Mouse (Mus musculus): ENCODE data around the gene Grap2. TPM values are rescaled to one million over a fixed set of nuclear protein-coding genes. Genes with fewer than 3 reads are reported as not detected.

The Grap2 gene
- polyA plus RNA-seq, 1 experiment from 2014 or later, result 2.6 TPM

DNA sequence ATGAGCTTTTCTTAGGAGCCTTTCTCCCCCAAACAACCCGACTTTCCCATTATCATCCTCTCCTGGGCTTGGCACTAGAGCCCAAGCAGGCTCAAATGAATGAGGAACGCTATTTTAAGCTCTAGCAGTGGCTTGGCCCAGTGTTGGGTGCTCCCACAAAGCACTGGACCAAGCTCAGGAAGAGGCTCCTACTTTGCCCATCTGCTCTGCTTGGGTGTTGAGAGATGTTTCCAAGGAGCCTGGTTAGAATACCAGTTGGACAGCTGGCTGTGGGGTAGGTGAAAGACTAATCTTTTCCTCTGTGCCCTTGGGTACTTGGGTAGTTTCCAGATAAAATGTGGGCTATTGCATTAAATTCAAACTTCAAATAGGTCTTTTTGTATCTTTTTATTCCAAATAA, 100.4 kb downstream of the Grap2 start:
- no peak overlapping the region; the same call in 1 of the 2 replicates for H3K4me2 ChIP-seq
- H3K9me3 ChIP-seq (replicated peaks), result no peaks in the 10 kb centered on the region
- no peak overlapping the region for H3K9ac ChIP-seq
- 24% methylated on average over 2 of the region's 2 CpGs for WGBS
- H3K27me3 ChIP-seq, result peaks cover 30% of the 10 kb centered on the region
- no peak overlapping the region for H3K27ac ChIP-seq
- no peak for ATAC-seq (replicated peaks; ENCODE audit: insufficient number of reproducible peaks, insufficient read depth, low FRiP score, low read depth)
- no peaks in the 10 kb centered on the region for H3K36me3 ChIP-seq
- peaks cover 17% of the 10 kb centered on the region for H3K4me1 ChIP-seq (replicated peaks)
- H3K4me3 ChIP-seq, result no peak overlapping the region

DNA sequence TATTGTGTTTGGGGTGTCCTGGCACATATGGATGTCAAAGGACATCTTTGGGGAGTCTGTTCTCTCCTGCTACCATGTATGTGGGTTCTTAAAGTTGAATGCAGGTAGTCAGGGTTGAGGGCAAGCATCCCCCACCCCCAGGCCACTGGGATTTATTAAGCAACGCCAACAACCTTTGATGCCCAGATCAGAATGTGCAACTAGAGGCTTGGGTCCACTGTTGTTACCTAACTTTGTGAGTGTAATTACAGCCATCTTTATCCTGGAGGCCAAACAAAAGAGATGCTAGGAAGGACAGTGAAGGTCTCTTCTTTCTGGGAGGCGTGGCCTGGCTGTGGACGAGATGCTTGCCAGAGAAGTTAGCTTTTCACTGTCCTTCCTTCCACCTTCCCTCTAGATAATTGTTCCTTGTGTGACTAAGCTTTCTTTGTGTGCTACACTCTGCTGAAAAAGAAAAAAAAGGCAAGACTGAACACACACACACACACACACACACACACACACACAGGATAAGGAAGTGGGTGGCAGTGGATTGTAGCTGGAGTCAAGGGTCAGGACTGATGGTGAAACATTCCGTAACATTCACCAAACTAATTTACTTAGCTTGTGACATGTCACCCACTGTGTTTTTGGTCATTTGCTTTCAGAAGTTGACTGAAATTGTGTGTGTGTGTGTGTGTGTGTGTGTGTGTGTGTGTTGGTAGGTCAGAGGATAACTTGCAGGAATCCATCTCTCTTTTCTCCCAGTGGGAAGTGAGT, 101.1 kb downstream of the Grap2 start:
- no peak for ATAC-seq (replicated peaks; ENCODE audit: insufficient number of reproducible peaks, insufficient read depth, low FRiP score, low read depth)
- WGBS, result 79% methylated on average over 4 of the region's 4 CpGs
- Histone ChIP-seq H3K4me3 (no peak overlapping the region), H3K4me2 (no peak overlapping the region), H3K9me3 (replicated peaks) (no peaks in the 10 kb centered on the region), H3K27ac (no peak overlapping the region), H3K27me3 (peaks cover 30% of the 10 kb centered on the region), H3K36me3 (no peaks in the 10 kb centered on the region), H3K9ac (no peak overlapping the region), H3K4me1 (replicated peaks) (peaks cover 17% of the 10 kb centered on the region)

DNA sequence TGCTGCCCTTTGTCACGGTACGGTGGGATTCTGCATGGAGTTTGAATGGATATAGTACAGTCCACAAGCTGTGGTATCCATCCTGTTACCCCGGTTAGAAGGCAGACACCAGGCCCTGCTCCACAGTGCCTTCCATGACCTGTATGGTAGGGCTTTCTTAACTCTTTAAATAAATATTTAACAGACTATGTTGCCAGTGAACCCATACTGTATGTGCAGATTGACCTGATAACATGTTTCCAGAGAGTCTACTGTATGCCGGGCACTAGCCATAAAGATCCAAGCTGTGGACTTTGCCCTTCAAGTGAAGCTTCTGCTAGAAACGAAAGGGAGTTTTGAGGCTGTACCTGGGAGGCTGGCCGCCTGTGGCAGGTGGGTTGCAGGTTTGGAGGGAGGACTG, 102.3 kb downstream of the Grap2 start:
- peaks cover 24% of the 10 kb centered on the region for H3K4me1 ChIP-seq (replicated peaks)
- no peaks in the 10 kb centered on the region for H3K36me3 ChIP-seq
- peaks cover 27% of the 10 kb centered on the region for H3K27me3 ChIP-seq
- no peak overlapping the region for H3K9ac ChIP-seq
- no peaks in the 10 kb centered on the region for H3K9me3 ChIP-seq (replicated peaks)
- no peak overlapping the region for H3K4me2 ChIP-seq
- H3K27ac ChIP-seq, result no peak overlapping the region
- no peak for ATAC-seq (replicated peaks; ENCODE audit: insufficient number of reproducible peaks, insufficient read depth, low FRiP score, low read depth)
- no peak overlapping the region for H3K4me3 ChIP-seq
- WGBS, result 75% methylated on average over 6 of the region's 6 CpGs

DNA sequence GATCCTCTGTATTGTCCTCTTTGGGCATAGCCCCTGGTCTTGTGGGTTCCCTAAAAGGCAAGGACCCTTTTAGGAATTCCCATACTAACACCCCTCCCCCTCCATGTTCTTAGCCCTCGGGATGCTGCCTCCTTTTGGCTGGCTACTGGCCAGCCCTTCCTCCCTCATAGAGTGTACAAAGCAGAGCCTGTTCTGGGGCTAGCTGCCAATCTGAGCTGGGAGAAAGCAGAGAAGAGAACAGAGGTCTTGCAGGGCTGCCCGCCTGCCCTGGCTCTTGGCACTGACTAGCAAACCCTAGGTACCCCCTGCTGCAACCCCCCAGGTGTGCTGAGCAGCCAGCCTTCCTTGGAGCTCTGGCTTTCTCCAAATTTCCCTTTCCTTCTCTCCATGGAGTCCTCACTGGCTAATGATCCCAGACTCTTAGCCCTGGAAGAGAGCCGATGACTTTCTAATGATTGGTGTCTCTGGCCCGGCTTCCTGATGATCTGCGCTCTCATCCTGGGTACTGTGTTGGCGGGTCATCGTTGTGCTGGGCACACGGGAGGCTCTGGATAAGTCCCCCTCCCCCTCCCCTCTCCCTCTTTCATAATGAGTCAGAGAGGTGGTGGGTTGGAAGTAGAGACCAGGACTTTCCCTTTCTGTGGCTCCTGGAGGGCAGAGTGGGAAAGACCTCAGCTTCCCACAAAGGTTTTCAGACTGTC, 107.3 kb downstream of the Grap2 start:
- Histone ChIP-seq H3K4me1 (replicated peaks) (peaks cover 40% of the 10 kb centered on the region), H3K9ac (no peak overlapping the region), H3K27ac (peak overlapping the region; percentile 57), H3K4me2 (no peak overlapping the region; the same call in 1 of the 2 replicates), H3K9me3 (replicated peaks) (no peaks in the 10 kb centered on the region), H3K27me3 (no peaks in the 10 kb centered on the region; the same call in 1 of the 2 replicates), H3K36me3 (no peaks in the 10 kb centered on the region), H3K4me3 (no peak overlapping the region)
- WGBS, result 40% methylated on average over 8 of the region's 8 CpGs
- peak; percentile 58 for ATAC-seq (replicated peaks; ENCODE audit: insufficient number of reproducible peaks, insufficient read depth, low FRiP score, low read depth)

DNA sequence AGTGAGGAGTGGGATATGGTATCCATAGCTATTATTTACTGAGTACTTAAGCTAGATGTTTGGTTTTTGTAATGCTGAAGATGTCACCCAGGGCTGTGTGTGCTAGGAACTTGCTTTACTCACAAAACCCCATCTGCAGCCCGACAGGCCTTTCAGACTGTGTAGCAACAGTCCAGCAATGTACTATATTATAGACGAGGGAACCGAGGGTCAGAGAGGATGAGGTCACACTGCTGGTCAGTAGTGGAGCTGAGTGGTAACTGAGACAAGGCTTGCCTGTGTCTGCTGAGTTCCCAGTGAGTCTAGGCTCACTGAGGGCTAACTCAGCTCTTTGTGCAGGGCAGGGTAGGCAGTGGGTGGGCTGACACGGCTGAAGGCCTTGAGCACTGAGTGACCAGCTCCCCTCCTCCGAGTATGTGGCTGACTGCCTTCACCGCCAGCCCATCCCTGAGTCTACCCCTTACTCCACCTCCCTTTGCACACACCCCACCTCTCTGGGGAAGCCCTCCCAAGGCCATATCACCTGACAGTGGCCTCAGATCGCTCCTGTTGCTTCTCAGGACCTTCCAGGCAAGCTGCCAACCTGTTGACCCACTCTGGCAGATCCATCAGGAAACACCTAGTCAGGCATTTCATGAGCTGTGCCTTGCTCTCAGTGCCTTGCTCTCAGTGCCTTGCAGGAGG, 108.1 kb downstream of the Grap2 start:
- 25% methylated on average over 7 of the region's 7 CpGs for WGBS
- H3K4me2 ChIP-seq, result 0 out of 2 replicates have a peak overlapping the region, but pooled peaks have one; percentile 7
- peak overlapping the region; percentile 57 for H3K27ac ChIP-seq
- H3K4me3 ChIP-seq, result no peak overlapping the region
- peaks cover 45% of the 10 kb centered on the region for H3K4me1 ChIP-seq (replicated peaks)
- no peak overlapping the region for H3K9ac ChIP-seq
- H3K27me3 ChIP-seq, result 0 out of 2 replicates have a peak, but pooled peaks cover under 1% of the 10 kb centered on the region
- no peaks in the 10 kb centered on the region for H3K36me3 ChIP-seq
- H3K9me3 ChIP-seq (replicated peaks), result no peaks in the 10 kb centered on the region
- peak; percentile 74 for ATAC-seq (replicated peaks; ENCODE audit: insufficient number of reproducible peaks, insufficient read depth, low FRiP score, low read depth)

DNA sequence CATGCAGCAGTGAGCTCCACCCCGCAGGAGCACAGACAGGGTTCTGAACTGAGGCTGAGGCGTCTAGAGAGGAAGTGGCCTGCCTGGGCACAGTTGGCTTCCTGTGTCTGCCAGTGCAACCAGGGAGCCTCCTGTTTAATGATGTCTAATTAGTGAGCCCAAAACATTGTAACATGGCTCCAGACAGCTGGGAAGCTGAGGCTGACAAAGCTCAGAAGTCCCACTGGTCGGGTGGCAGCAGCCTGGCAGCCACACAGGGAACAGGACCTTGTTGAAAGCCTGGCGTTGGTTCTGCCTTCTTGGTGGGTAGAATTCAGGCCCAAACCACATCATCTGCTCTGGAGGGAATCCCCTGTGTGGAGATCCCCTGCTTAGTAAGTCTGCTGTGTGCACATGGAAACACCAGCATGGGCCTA, 109.1 kb downstream of the Grap2 start:
- Histone ChIP-seq H3K4me2 (no peak overlapping the region), H3K4me3 (no peak overlapping the region), H3K27me3 (0 out of 2 replicates have a peak, but pooled peaks cover 2% of the 10 kb centered on the region), H3K9ac (no peak overlapping the region), H3K9me3 (replicated peaks) (no peaks in the 10 kb centered on the region), H3K4me1 (replicated peaks) (peaks cover 45% of the 10 kb centered on the region), H3K27ac (peak overlapping the region; percentile 58), H3K36me3 (no peaks in the 10 kb centered on the region)
- 64% methylated on average over 4 of the region's 4 CpGs for WGBS
- no peak for ATAC-seq (replicated peaks; ENCODE audit: insufficient number of reproducible peaks, insufficient read depth, low FRiP score, low read depth)

DNA sequence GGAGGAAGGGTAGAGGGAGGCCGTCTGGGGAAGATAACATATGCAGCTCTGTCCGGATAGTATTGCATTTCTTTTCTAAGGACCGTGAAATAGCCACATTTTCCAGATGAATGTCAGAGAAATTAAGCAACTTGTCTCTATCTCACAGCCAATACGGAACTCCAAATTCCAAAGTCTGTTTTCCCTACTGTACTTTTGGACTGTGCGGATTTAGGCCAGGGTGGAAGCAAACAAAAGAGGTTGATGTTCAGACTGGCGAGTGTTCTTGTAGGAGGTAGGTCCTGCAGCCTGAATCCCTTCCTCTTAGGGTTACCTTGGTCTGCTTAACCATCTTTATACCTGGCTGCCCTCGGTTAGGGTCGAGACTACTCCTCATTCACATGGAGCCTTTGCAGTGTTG, 109.9 kb downstream of the Grap2 start:
- no peak for ATAC-seq (replicated peaks; ENCODE audit: insufficient number of reproducible peaks, insufficient read depth, low FRiP score, low read depth)
- H3K4me2 ChIP-seq, result no peak overlapping the region

DNA sequence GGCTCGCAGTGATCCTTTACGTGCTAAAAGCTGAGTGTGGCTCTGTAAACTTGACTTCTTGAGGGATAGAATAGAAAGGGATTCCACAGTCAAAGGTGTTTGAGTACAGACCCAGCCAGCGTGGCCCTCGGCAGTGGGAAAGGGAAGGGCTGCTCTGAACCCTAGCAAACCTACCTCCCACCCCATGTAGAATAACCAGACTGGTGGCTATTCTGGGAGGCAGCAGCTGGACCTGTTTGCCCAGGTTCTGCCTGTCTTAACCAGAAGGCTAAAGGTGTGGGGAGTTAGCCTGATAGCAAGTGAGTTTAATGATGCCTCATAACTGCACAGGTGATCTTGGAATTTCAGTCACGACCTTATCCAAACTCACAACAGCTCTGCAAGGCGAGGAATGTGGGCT, 110.8 kb downstream of the Grap2 start:
- Histone ChIP-seq H3K27me3 (0 out of 2 replicates have a peak, but pooled peaks cover 10% of the 10 kb centered on the region), H3K36me3 (no peaks in the 10 kb centered on the region), H3K9me3 (replicated peaks) (no peaks in the 10 kb centered on the region), H3K9ac (no peak overlapping the region), H3K4me3 (no peak overlapping the region), H3K27ac (no peak overlapping the region), H3K4me1 (replicated peaks) (peaks cover 45% of the 10 kb centered on the region), H3K4me2 (no peak overlapping the region)
- WGBS, result 73% methylated on average over 6 of the region's 6 CpGs
- no peak for ATAC-seq (replicated peaks; ENCODE audit: insufficient number of reproducible peaks, insufficient read depth, low FRiP score, low read depth)

More for the DNA sequence above, 109.9 kb downstream of the Grap2 start:
- WGBS, result 83% methylated on average over 8 of the region's 8 CpGs
- Histone ChIP-seq H3K27ac (no peak overlapping the region), H3K27me3 (0 out of 2 replicates have a peak, but pooled peaks cover 7% of the 10 kb centered on the region), H3K9ac (no peak overlapping the region), H3K4me1 (replicated peaks) (peaks cover 45% of the 10 kb centered on the region), H3K9me3 (replicated peaks) (no peaks in the 10 kb centered on the region), H3K36me3 (no peaks in the 10 kb centered on the region), H3K4me3 (no peak overlapping the region)

DNA sequence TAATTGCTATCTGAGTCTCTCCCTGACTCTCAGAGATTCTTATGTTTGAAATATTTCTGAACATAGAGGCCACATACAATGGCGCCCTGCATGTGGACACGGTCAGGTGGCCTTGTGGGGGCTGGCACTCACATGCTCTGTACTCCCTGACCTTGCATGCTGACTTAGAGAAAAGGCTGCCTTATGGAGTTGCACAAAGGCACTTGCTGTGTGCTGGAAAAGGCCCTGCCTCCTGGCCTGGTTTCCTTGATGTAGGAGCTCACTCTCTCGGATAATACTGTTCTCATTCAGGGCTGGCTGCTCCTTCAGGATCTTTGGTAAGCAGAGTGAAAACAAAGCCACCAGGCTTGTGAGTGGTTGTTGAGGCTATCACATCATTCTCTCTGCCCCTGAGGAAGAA, 111.6 kb downstream of the Grap2 start:
- Histone ChIP-seq H3K4me1 (replicated peaks) (peaks cover 44% of the 10 kb centered on the region), H3K27ac (no peak overlapping the region), H3K9me3 (replicated peaks) (no peaks in the 10 kb centered on the region), H3K36me3 (no peaks in the 10 kb centered on the region), H3K4me3 (no peak overlapping the region), H3K4me2 (no peak overlapping the region), H3K9ac (no peak overlapping the region), H3K27me3 (0 out of 2 replicates have a peak, but pooled peaks cover 10% of the 10 kb centered on the region)
- WGBS, result 64% methylated on average over 3 of the region's 3 CpGs
- ATAC-seq (replicated peaks; ENCODE audit: insufficient number of reproducible peaks, insufficient read depth, low FRiP score, low read depth), result no peak

DNA sequence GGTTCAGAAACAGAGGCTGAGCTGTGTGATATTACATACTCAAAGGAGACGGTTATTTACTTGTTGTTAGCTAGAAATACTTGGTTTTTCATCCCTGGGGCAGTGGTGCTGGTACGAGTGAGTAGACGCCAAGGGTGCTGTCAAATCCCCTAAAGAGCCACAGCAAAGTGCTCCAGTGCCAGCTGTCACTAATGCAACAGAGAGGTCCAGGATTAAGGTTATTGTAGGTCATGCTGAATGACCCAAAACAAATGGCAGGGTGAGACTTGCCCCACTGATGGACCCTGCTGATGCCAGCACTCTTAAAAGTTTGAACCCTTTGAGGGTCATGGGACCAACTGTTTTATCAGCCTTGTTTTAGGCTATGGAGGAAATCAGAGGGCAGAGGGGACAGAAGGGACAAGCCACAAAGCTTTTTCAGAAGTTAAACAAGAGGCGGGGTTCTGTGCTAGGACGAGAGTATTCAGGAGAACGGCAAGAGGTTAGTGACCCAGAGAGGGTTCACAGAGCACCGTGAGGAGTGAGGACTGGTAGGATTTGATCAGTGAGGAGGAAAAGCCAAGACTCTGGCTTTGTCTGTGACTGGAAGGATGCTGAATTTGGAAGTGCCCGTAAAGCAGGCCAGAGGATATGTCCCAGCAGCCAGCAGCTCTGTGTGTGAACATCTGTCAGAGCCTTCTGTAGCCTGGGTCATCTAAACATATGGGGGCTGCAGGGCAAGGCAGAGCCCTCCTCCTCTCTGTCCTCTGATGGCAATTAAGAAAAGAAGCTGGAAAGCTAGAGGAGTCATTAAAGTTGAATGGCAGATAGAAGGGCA, 112.6 kb downstream of the Grap2 start:
- no peak overlapping the region for H3K4me3 ChIP-seq
- H3K36me3 ChIP-seq, result no peaks in the 10 kb centered on the region
- H3K4me1 ChIP-seq (replicated peaks), result peaks cover 34% of the 10 kb centered on the region
- 52% methylated on average over 8 of the region's 8 CpGs for WGBS
- no peak overlapping the region for H3K4me2 ChIP-seq
- H3K27me3 ChIP-seq, result peaks cover 16% of the 10 kb centered on the region
- H3K9me3 ChIP-seq (replicated peaks), result no peaks in the 10 kb centered on the region
- H3K9ac ChIP-seq, result no peak overlapping the region
- no peak overlapping the region for H3K27ac ChIP-seq
- ATAC-seq (replicated peaks; ENCODE audit: insufficient number of reproducible peaks, insufficient read depth, low FRiP score, low read depth), result no peak

DNA sequence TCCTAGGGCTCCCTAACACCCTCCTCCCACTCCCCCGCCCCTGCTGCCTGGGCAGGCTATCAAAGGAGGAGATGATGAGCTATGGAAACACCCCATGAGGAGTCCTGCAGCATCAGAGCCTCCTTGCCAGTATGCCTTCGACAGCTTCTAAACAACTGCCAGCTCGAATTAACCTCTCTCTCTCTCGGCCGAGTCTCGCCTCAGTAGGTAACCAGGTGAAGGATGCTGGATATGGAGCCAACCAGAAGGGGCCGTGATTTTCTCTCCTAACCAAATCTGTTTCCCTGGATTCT, 113.2 kb downstream of the Grap2 start:
- no peak overlapping the region for H3K4me3 ChIP-seq
- H3K27me3 ChIP-seq, result peaks cover 22% of the 10 kb centered on the region
- H3K9ac ChIP-seq, result no peak overlapping the region
- H3K9me3 ChIP-seq (replicated peaks), result no peaks in the 10 kb centered on the region
- no peak overlapping the region for H3K27ac ChIP-seq
- H3K4me2 ChIP-seq, result no peak overlapping the region
- peaks cover 29% of the 10 kb centered on the region for H3K4me1 ChIP-seq (replicated peaks)
- no peak for ATAC-seq (replicated peaks; ENCODE audit: insufficient number of reproducible peaks, insufficient read depth, low FRiP score, low read depth)
- WGBS, result 50% methylated on average over 7 of the region's 7 CpGs
- H3K36me3 ChIP-seq, result no peaks in the 10 kb centered on the region
